ENCODE assay signal across 18 mouse cellular contexts in genomic region chr15:62169591-62170019, GRCm38 (mm10).
DNase-seq lines count a peak whose midpoint lies in the region; ATAC-seq and TF ChIP-seq lines count a peak whose summit lies in the region.
"Had no signal": no experiment of that assay in that cellular context is flagged by ENCODE, and none has a peak within 500 bp of the region (broad histone marks: within the 10 kb centered on the region; RNA-seq: fewer than 3 reads in every experiment).

No protein-coding gene starts in this region.

- WGBS in lung, adult 2 months, result 89% methylated on average over 3 of the region's 3 CpGs

- TF ChIP-seq POLR2A in lung, adult 2 months (IDR thresholded peaks at IDR 0.05; ENCODE audit: borderline replicate concordance, extremely low read depth, low read depth, low read length), result no peak

- peak; percentile 60 for DNase-seq in lung, postnatal 25 days (ENCODE audit: low spot score)
- no peak for DNase-seq in lung, adult 2 months
- peak; percentile 94 for DNase-seq in induced T-regulatory cell, adult 2 months (ENCODE audit: low read depth)
- peak; percentile 77 for DNase-seq in thymus, postnatal 25 days
- DNase-seq in adrenal gland, postnatal 14 days, result no peak
- no peak for DNase-seq in adrenal gland, adult (ENCODE audit: inconsistent age in 2 of 2, low spot score in 1 of 2)
- DNase-seq: cerebellum, adult 8-10 months; forebrain, postnatal 0 days; gastrocnemius, postnatal 10 days; heart, postnatal 4 days; kidney, postnatal 10 days; layer of hippocampus, adult 9-11 months; left cerebral cortex, postnatal 4 days; lung, embryonic 14.5 days had no signal

- peaks cover 13% of the 10 kb centered on the region for H3K4me1 ChIP-seq in lung, adult 2 months (ENCODE audit: control insufficient read depth, insufficient read depth, low read length)
- H3K4me1 ChIP-seq: intestine, embryonic 15.5 days had no signal

- TF ChIP-seq CTCF in lung, adult 2 months (IDR thresholded peaks at IDR 0.05; ENCODE audit: insufficient read depth, low read length), result no peak

- H3K4me3 ChIP-seq in lung, adult 2 months (replicated peaks; ENCODE audit: extremely low read depth, low read depth, low read length), result no peak overlapping the region
- H3K4me3 ChIP-seq: heart, embryonic 12.5 days; intestine, embryonic 15.5 days had no signal

- ATAC-seq in neutrophil, adult 5-6 weeks (ENCODE audit: extremely low read depth, insufficient number of reproducible peaks, low FRiP score, poor library complexity, severe bottlenecking), result peak; percentile 80
- ATAC-seq in cerebellum, adult (ENCODE audit: insufficient number of reproducible peaks, low FRiP score, low TSS enrichment), result no peak
- ATAC-seq: forebrain, postnatal 0 days; intestine, embryonic 15.5 days had no signal

Comparison
In these comparisons a context has a peak if more than half of its experiments do, and no peak if none do; other contexts are left out.
1. DNase-seq: peak in lung, postnatal 25 days (single experiment), induced T-regulatory cell, adult 2 months (single experiment) and thymus, postnatal 25 days (single experiment); none in lung, adult 2 months (single experiment), adrenal gland, postnatal 14 days (single experiment) and adrenal gland, adult (0 of 2).